Mouse (Mus musculus): Measurements from ENCODE around the gene Bace2.

- TF ChIP-seq TCF12 (IDR thresholded peaks at IDR 0.05; ENCODE audit: insufficient read depth, poor library complexity, severe bottlenecking) (no peak), POLR2A (IDR thresholded peaks at IDR 0.05; ENCODE audit: insufficient read length, low read depth) (no peak), USF1 (IDR thresholded peaks at IDR 0.05; ENCODE audit: low read depth) (no peak), REST (IDR thresholded peaks at IDR 0.05; ENCODE audit: insufficient read depth, insufficient read length) (no peak), CEBPB (IDR thresholded peaks at IDR 0.05; ENCODE audit: insufficient read depth, poor library complexity, severe bottlenecking) (no peak), MAX (IDR thresholded peaks at IDR 0.05; ENCODE audit: low read depth) (no peak), E2F4 (IDR thresholded peaks at IDR 0.05; ENCODE audit: insufficient read depth) (no peak), MYOG (IDR thresholded peaks at IDR 0.05; ENCODE audit: control insufficient read depth in 1 of 3, insufficient read depth in 1 of 3, insufficient read length in 2 of 3, low read depth in 2 of 3) (no peak), TCF3 (IDR thresholded peaks at IDR 0.05; ENCODE audit: insufficient read length, low read depth) (no peak), POLR2AphosphoS2 (IDR thresholded peaks at IDR 0.05; ENCODE audit: insufficient read length, low read depth) (no peak), MYOD1 (IDR thresholded peaks at IDR 0.05; ENCODE audit: control insufficient read depth in 1 of 3, insufficient read length in 2 of 3, low read depth in 2 of 3) (peak in 1 of 3 experiments; percentile 25), SRF (IDR thresholded peaks at IDR 0.05; ENCODE audit: control insufficient read depth, insufficient read length, low read depth) (no peak)
Measured at GRCm38 (mm10) chr16:97310570-97310846, 46.0 kb upstream of the Bace2 start.

Measured in myocyte (in vitro differentiated cells).